Mouse (Mus musculus) naive thymus-derived CD4-positive, alpha-beta T cell, adult 5 months (primary cell): ENCODE measurements around the gene Odf3b. TPM values are rescaled to one million over a fixed set of nuclear protein-coding genes. Genes with fewer than 3 reads are reported as not detected.

Source experiments
- polyA plus RNA-seq: library from polyadenylated mRNA; unstranded; fragments of 100-300 nt; shearing (Covaris generic); gene quantifications from one replicate; pipeline ENCODE4 v1.2.1, GENCODE M21; 2017

The Odf3b gene
- polyA plus RNA-seq, result not detected

DNA sequence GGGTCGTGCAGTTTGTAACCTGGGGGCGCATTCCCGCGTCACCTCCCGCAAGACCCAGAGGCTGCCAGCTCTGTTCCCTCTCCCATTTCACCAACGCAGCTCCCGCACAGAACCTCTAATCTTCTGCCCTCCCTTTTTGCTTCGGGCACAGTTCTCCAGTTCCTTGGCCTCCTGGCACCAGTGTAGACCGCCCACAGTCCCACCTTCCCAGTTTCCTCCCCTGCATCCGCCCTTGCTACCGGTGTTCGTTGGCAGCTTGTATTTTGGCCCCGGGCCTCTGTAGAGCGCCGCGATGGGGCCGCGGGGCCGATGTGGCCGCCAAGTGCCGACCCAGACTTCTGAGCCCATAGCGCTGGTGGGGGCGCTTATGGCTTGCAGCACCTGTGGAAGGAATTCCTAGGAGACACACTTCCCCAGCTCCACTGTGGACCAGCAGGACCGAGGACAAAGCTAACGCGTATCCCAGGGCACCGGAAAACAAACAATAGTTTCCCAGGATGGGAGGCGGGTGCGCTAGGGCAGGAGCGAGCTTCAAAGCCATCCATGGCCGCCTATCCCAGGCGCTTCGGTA is at the start of gene Odf3b:
Gene Odf3b (minus strand): TSS at position 452 of the 571 bp plus-strand sequence.

GRCm38 (mm10) chr15:89425711-89426121 is 46.6 kb upstream of the Odf3b start, which contains the start of gene Cpt1b:
Gene Cpt1b (minus strand): TSS chr15:89425863.

GRCm38 (mm10) chr15:89410118-89410517 is 31.0 kb upstream of the Odf3b start, which contains the start of gene Syce3:
Gene Syce3 (minus strand): TSS chr15:89410503.

DNA sequence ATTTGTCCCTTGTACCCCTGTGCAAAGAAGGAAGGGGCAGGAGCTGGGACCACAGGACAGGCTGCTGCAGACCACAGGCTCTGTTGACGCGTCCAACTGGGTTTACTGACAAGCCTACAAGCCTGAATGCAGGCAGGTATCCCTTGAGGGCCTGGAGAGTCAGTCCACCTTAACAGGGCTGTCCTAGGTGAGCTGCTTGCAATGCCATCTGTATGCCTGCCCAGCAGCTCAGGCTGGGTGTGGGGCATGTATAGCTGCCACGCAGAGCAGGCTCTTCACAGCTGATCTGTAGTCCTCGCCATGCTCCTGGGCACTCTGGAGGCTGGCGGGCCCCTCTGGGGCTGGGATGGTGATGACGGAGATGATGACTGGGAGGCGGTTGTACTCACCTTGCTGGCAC is 5.5 kb upstream of the Odf3b start, which contains the start of gene Klhdc7b:
Gene Klhdc7b (plus strand): TSS at position 301 of the 400 bp plus-strand sequence.

DNA sequence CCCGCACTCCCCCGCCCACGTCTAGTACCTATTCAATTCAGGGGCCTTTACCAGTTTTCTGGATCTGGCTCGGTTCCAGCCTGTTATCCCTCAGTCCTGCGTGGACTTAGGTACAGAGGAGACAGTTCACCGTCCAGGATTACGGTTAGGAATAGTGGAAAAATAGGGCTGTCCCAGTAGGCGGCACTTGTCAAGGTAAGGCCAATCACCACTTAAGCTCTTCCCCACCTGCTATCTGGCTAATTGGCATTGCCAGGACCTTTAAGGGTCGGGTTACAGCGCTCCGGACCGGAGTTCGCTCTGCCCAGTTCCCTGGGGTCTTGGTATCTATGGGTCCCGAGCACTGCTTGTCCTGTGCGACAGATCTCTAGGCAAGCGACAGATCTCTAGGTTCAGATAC is 2.1 kb downstream of the Odf3b start, which contains the start of gene Tymp:
Gene Tymp (minus strand): TSS at position 83 of the 400 bp plus-strand sequence.

GRCm38 (mm10) chr15:89373762-89374248 is 5.3 kb downstream of the Odf3b start, which contains the start of gene Sco2:
Gene Sco2 (minus strand): TSS chr15:89373846.

DNA sequence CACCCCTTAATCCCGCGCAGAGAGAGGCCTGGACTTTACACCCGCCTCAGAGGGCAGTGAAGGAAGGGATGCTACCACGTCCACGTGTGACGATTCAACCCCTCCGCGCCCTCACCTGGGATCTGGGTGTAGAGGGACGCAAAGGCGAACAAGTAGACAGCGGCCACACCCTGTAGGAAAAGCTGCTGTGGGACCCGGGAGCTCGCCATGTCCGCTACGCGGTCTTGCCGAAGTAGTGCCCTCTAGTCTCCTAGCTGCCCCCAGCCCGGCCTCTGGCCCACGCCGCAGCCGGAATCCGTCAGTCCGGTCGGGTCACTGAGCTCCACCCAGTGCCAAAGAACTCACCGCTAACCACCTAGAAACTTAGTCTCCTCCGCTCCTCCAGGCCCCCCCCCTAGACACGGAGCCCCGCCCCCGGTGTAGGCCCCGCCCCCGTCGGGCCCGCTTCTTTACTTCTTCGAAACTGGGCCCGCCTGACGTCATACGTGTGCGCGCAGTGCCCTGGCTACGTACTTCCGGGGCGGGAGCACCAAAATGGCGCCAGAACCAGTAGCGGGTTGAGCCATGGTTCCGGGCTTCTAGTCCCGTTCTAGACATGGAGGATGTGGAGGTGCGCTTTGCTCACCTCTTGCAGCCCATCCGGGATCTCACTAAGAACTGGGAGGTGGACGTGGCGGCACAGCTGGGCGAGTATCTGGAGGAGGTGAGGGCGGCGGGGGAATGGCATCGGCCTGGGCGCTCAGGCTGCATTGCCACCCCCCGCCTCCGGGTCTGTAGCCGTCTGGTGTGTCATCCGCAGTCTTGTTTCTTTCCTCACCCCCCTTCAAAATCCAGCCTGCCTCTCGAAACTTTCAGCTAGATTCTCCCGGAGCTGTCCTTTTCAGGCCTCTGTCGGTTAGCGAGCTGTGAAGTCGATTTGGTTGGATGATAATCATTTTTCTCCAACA is 23.6 kb downstream of the Odf3b start, which contains the start of the genes Lmf2 and Ncaph2:
Gene Lmf2 (minus strand): TSS at position 419 of the 947 bp plus-strand sequence.
Gene Ncaph2 (plus strand): TSS at position 479 of the 947 bp plus-strand sequence.

DNA sequence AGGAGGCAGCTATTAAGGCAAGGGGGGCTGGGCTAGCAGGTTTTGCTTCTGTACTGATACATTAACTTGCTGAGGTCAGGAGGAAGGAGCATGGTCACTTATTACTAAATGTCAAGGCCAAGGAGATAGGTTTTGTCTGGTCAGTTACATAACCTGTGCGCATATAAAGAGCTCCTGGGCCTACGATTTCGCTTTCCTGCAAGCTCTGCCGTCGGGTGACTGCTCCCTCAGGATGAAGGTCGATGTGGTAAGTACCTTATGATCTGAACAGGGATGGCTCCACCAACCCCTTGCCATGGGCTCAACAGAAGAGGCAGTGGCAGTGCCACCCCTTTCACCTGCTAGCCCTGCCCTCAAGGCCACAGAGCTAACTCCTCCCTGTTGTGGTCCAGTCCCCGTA is 44.8 kb downstream of the Odf3b start, which contains the start of gene Miox:
Gene Miox (plus strand): TSS at position 128 of the 400 bp plus-strand sequence.

Other genes starting within 250 kb of the Odf3b start
- gene Mapk12, start 238.6 kb downstream of the Odf3b start, polyA plus RNA-seq, result 1.6 TPM
- 40.2 TPM for gene Mapk11, start 229.7 kb downstream of the Odf3b start, polyA plus RNA-seq
- gene Plxnb2, start 198.5 kb downstream of the Odf3b start, polyA plus RNA-seq, result 0.30 TPM
- gene Dennd6b, start 182.8 kb downstream of the Odf3b start, polyA plus RNA-seq, result 47.8 TPM
- gene Ppp6r2, start 167.7 kb downstream of the Odf3b start, polyA plus RNA-seq, result 14.5 TPM
- 191 TPM for gene Sbf1, start 64.0 kb downstream of the Odf3b start, polyA plus RNA-seq
- gene Adm2, start 56.6 kb downstream of the Odf3b start, polyA plus RNA-seq, result not detected
- not detected for gene Miox, start 44.9 kb downstream of the Odf3b start, polyA plus RNA-seq
- 57.9 TPM for gene Lmf2, start 23.6 kb downstream of the Odf3b start, polyA plus RNA-seq
- 142 TPM for gene Ncaph2, start 23.6 kb downstream of the Odf3b start, polyA plus RNA-seq
- 4.6 TPM for gene Sco2, start 5.4 kb downstream of the Odf3b start, polyA plus RNA-seq
- gene Tymp, start 2.2 kb downstream of the Odf3b start, polyA plus RNA-seq, result 1.0 TPM
- not detected for gene Klhdc7b, start 5.6 kb upstream of the Odf3b start, polyA plus RNA-seq
- not detected for gene Syce3, start 31.2 kb upstream of the Odf3b start, polyA plus RNA-seq
- not detected for gene Cpt1b, start 46.6 kb upstream of the Odf3b start, polyA plus RNA-seq
- gene C730034F03Rik, start 50.3 kb upstream of the Odf3b start, polyA plus RNA-seq, result 11.5 TPM
- 0.42 TPM for gene Gm44502, start 50.4 kb upstream of the Odf3b start, polyA plus RNA-seq
- 145 TPM for gene Chkb, start 50.6 kb upstream of the Odf3b start, polyA plus RNA-seq
- gene Mapk8ip2, start 74.6 kb upstream of the Odf3b start, polyA plus RNA-seq, result not detected
- 20.8 TPM for gene Arsa, start 98.1 kb upstream of the Odf3b start, polyA plus RNA-seq
- not detected for gene Shank3, start 120.3 kb upstream of the Odf3b start, polyA plus RNA-seq
- gene Acr, start 189.0 kb upstream of the Odf3b start, polyA plus RNA-seq, result not detected
- gene Rabl2, start 212.6 kb upstream of the Odf3b start, polyA plus RNA-seq, result 0.40 TPM